Mouse (Mus musculus) CH12.LX (cell line): Measurements from ENCODE around the gene Olfr205.

Experiments
- CTCF ChIP-seq, 2 experiments: IDR thresholded peaks in 1 of 2; conservative IDR thresholded peaks in 1 of 2; 2 replicates each; pipeline ENCODE4 v1.5.1; 2011 to 2012; ENCODE audit warnings: low read depth in 2 of 2, low read length in 2 of 2, improper control_type of control experiment in 1 of 2, inconsistent platforms in 1 of 2, mild to moderate bottlenecking in 1 of 2, moderate library complexity in 1 of 2
- EP300 ChIP-seq: IDR thresholded peaks from 2 replicates; pipeline ENCODE4 v1.6.1; 2011; ENCODE audit warnings: low read length, improper control_type of control experiment
- NRF1 ChIP-seq: IDR thresholded peaks from 2 replicates; pipeline ENCODE4 v1.6.1; 2014; ENCODE audit warnings: low read depth, mild to moderate bottlenecking, inconsistent platforms, low read length, improper control_type of control experiment, moderate library complexity
- POLR2A ChIP-seq: IDR thresholded peaks from 2 replicates; pipeline ENCODE4 v1.6.1; 2011; ENCODE audit warnings: low read depth, mild to moderate bottlenecking, improper control_type of control experiment, low read length
- SMC3 ChIP-seq: IDR thresholded peaks from 2 replicates; pipeline ENCODE4 v1.6.1; 2011; ENCODE audit warnings: low read depth, low read length, improper control_type of control experiment
- TBP ChIP-seq: conservative IDR thresholded peaks from 2 replicates; pipeline ENCODE4 v1.6.1; 2011; ENCODE audit warnings: low read depth, low read length, improper control_type of control experiment
- USF1 ChIP-seq: IDR thresholded peaks from 2 replicates; pipeline ENCODE4 v1.6.1; 2014; ENCODE audit warnings: low read depth, mild to moderate bottlenecking, inconsistent platforms, low read length, improper control_type of control experiment

DNA sequence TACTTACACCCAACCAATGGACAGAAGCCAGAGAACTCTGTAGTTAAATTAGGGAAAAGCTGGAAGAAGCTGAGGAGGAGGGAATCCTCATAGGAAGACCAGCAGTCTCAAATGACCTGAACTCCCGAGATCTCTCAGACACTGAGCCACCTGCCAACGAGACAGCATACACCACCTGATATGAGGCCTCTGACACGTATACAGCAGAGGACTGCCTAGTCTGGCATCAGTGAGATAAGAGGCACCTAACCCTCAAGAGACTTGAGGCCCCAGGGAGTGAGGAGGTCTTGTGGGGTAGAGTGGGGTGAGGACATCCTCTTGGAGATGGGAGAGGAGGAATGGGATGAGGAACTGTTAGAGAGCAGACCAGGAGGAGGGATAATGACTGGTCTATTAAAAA, 50.4 kb downstream of the Olfr205 start:
- no peak for TF ChIP-seq TBP
- no peak for TF ChIP-seq SMC3
- no peak for TF ChIP-seq CTCF (conservative IDR thresholded peaks at IDR 0.05 in 1 of 2, IDR thresholded peaks at IDR 0.05 in 1 of 2; ENCODE audit: low read depth in 2 of 2, low read length in 2 of 2)
- TF ChIP-seq POLR2A: no peak
- no peak for TF ChIP-seq NRF1
- no peak for TF ChIP-seq USF1
- no peak for TF ChIP-seq EP300
